Mouse (Mus musculus) bone marrow, adult 2 months (tissue): ENCODE data around the gene Cdc34.

Source experiments
- CTCF ChIP-seq: fragments of 200-500 bp; IDR thresholded peaks from 2 replicates; pipeline ENCODE4 v1.5.1; 2011; ENCODE audit warnings: low read length, control low read depth; ENCODE audit not compliant: control insufficient read depth, insufficient read depth
- POLR2A ChIP-seq: fragments of 200-500 bp; IDR thresholded peaks from 2 replicates; pipeline ENCODE4 v1.6.1; 2011; ENCODE audit warnings: low read depth, mild to moderate bottlenecking, control low read depth, low read length, borderline replicate concordance; ENCODE audit not compliant: control insufficient read depth

GRCm38 (mm10) chr10:79686219-79686618, 4.2 kb downstream of the Cdc34 start:
- TF ChIP-seq CTCF (no peak), POLR2A (no peak)
